Mouse (Mus musculus): ENCODE measurements around the gene Vmn2r6. TPM values are rescaled to one million over a fixed set of nuclear protein-coding genes. Genes with fewer than 3 reads are reported as not detected.
"Not testable (repeated sequence)": the region's sequence is repeated elsewhere in the genome, so short reads cannot be mapped to it uniquely, and the experiment has no call there.

Gene Vmn2r6
- not detected in 2 replicates for polyA plus RNA-seq (2014; fragmentation: Nextera tagmentation; extraction: Ambion mirVana)

DNA sequence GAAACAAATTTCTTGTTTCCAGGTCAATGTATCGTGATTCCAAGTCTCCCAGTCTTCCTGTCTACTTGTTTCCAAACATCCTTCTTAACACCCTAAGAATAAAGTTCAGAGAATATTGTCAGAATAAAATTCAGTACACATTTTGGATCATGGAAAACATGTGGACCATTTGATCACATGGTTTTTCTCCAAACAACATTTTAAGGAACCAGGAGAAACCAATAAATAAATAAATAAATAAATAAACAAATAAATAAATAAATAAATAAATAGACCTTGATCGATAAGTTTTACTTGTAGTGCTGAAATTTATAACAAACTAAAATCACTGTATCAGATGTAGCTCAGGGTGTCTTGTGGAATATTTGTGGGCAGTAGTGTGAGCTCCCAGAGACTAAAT, at the start of gene Vmn2r6:
TSS of gene Vmn2r6 (minus strand) at position 101 of the 400 bp plus-strand sequence.
- H3K4me2 ChIP-seq (ENCODE audit: low read depth); ATAC-seq (ENCODE audit: insufficient read depth, low FRiP score, low TSS enrichment); H3K9me3 ChIP-seq (ENCODE audit: control insufficient read depth, low read length); H3K4me3 ChIP-seq (ENCODE audit: low read depth, low read length); H3K27ac ChIP-seq (ENCODE audit: low read depth, low read length); H3K36me3 ChIP-seq (ENCODE audit: control insufficient read depth, insufficient read depth, low read length); H3K27me3 ChIP-seq (ENCODE audit: control insufficient read depth, insufficient read depth, low read length); H3K9ac ChIP-seq (ENCODE audit: low read length); DNase-seq (ENCODE audit: low spot score); H3K4me1 ChIP-seq (ENCODE audit: control insufficient read depth, insufficient read depth, low read length): not testable (repeated sequence)
- WGBS: 90% methylated on average over 2 of the region's 2 CpGs

DNA sequence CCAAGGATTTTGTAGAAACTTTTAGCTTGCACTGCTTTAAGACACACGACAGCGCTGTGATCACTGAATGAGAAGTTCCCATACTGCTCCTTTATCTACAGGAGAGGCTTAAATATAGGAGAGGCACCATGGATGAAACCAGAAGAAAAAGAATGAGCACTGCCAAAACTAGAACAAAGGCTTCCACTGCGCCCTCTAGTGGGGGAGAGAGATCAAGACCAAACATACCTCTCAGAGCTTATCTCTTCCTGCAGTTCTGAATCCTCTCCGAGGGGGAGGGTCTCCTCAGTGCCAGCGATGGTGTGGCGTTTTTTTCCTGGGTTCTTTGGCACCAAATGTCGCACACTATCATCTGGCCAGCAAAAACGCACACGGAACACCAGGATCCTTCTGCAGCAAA, 22.0 kb upstream of the Vmn2r6 start:
- 0 out of 2 replicates have a peak, but pooled peaks cover 2% of the 10 kb centered on the region for H3K9me3 ChIP-seq (ENCODE audit: control insufficient read depth, low read length)
- no peaks in the 10 kb centered on the region for H3K36me3 ChIP-seq (ENCODE audit: control insufficient read depth, insufficient read depth, low read length)
- no peak overlapping the region for H3K9ac ChIP-seq (ENCODE audit: low read length)
- no peaks in the 10 kb centered on the region for H3K4me1 ChIP-seq (ENCODE audit: control insufficient read depth, insufficient read depth, low read length)
- H3K4me3 ChIP-seq (ENCODE audit: low read depth, low read length): no peak overlapping the region
- no peak overlapping the region for H3K4me2 ChIP-seq (ENCODE audit: low read depth)
- no peak for ATAC-seq (ENCODE audit: insufficient read depth, low FRiP score, low TSS enrichment)
- H3K27me3 ChIP-seq (ENCODE audit: control insufficient read depth, insufficient read depth, low read length): no peaks in the 10 kb centered on the region
- DNase-seq (ENCODE audit: low spot score): peak; percentile 17
- WGBS: 79% methylated on average over 9 of the region's 9 CpGs
- H3K27ac ChIP-seq (ENCODE audit: low read depth, low read length): no peak overlapping the region

DNA sequence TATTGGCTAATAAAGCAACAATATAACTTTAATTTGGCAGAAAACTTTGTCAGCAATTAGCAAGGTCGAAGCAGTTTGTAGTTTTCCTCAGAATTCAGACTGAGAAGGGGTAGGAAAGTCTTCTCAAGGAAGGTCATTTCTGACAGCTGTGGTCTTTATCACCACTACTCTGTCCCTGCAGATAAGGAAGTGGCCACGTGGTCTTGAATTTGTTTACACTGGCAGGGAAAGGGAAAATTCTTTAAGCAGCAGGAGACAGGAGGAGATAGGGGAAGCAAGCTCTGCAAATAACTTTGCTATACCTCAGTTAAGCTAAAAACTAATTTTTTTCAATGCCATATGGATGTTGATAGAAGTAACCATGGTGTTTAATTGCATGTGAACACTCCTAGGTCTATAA, 3.2 kb upstream of the Vmn2r6 start:
- H3K9me3 ChIP-seq (ENCODE audit: control insufficient read depth, low read length); H3K4me2 ChIP-seq (ENCODE audit: low read depth); H3K9ac ChIP-seq (ENCODE audit: low read length); H3K27me3 ChIP-seq (ENCODE audit: control insufficient read depth, insufficient read depth, low read length); ATAC-seq (ENCODE audit: insufficient read depth, low FRiP score, low TSS enrichment); H3K36me3 ChIP-seq (ENCODE audit: control insufficient read depth, insufficient read depth, low read length); DNase-seq (ENCODE audit: low spot score); H3K4me1 ChIP-seq (ENCODE audit: control insufficient read depth, insufficient read depth, low read length); H3K27ac ChIP-seq (ENCODE audit: low read depth, low read length); H3K4me3 ChIP-seq (ENCODE audit: low read depth, low read length): not testable (repeated sequence)
- 65% methylated on average over 2 of the region's 2 CpGs for WGBS

DNA sequence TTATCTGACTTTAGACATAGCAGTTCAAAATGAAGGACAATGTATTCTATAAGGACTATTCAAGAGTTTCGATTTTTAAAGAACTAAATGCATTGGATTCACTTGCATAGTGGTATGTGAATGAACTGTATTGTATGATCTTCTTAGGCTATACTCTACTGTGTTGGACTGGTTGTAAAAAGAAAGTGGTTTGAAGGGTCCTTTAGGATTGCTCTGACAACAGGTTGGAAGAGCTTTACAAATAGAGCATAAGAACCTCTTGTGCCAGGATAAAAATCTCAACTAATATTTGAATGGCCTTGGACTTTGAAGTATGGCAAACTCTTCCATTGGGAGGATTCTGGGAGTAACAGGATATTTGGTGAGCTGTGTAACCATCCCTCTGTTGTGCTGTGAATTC, 42.0 kb downstream of the Vmn2r6 start:
- WGBS: 79% methylated on average over 1 of the region's 1 CpGs
- not testable (repeated sequence) for H3K4me2 ChIP-seq (ENCODE audit: low read depth); ATAC-seq (ENCODE audit: insufficient read depth, low FRiP score, low TSS enrichment); H3K27me3 ChIP-seq (ENCODE audit: control insufficient read depth, insufficient read depth, low read length); H3K9ac ChIP-seq (ENCODE audit: low read length); H3K27ac ChIP-seq (ENCODE audit: low read depth, low read length); H3K36me3 ChIP-seq (ENCODE audit: control insufficient read depth, insufficient read depth, low read length); DNase-seq (ENCODE audit: low spot score); H3K4me1 ChIP-seq (ENCODE audit: control insufficient read depth, insufficient read depth, low read length); H3K9me3 ChIP-seq (ENCODE audit: control insufficient read depth, low read length); H3K4me3 ChIP-seq (ENCODE audit: low read depth, low read length)

DNA sequence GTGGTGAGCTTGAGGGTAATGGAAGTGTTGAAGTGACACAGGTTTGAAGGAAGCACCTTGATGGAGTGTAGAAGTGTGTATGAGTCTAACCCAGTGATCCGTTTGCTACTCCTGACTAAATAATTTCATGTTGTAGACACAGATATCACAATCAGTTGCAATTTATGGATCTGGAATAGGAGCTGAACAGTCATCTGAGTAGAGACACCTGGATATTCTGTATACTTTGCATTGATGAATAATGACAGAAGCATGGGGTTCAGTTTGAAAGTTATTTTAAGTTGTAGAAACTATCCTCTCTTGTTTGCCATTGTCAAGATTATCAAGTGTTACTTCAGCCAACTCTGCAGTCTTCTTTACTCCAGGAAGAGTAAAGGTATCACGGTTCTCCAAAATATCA, 55.9 kb downstream of the Vmn2r6 start, which contains the start of gene Vmn2r5:
TSS of gene Vmn2r5 (minus strand) at position 101 of the 400 bp plus-strand sequence.
- H3K9me3 ChIP-seq (ENCODE audit: control insufficient read depth, low read length); H3K36me3 ChIP-seq (ENCODE audit: control insufficient read depth, insufficient read depth, low read length); ATAC-seq (ENCODE audit: insufficient read depth, low FRiP score, low TSS enrichment); H3K4me3 ChIP-seq (ENCODE audit: low read depth, low read length); H3K27ac ChIP-seq (ENCODE audit: low read depth, low read length); DNase-seq (ENCODE audit: low spot score); H3K4me1 ChIP-seq (ENCODE audit: control insufficient read depth, insufficient read depth, low read length); H3K9ac ChIP-seq (ENCODE audit: low read length); H3K4me2 ChIP-seq (ENCODE audit: low read depth); H3K27me3 ChIP-seq (ENCODE audit: control insufficient read depth, insufficient read depth, low read length): not testable (repeated sequence)
- WGBS: no CpG with 5 or more reads among the region's 2 CpGs

Other genes starting within 250 kb of the Vmn2r6 start
- gene Vmn2r4, start 150.5 kb downstream of the Vmn2r6 start, polyA plus RNA-seq (2014; fragmentation: Nextera tagmentation; extraction: Ambion mirVana): not detected in 2 replicates
- gene Vmn2r5, start 56.0 kb downstream of the Vmn2r6 start, polyA plus RNA-seq (2014; fragmentation: Nextera tagmentation; extraction: Ambion mirVana): not detected in 2 replicates

All from neural tube, embryonic 11.5 days (tissue).